Mouse (Mus musculus): ENCODE measurements around the gene Kcp. TPM values are rescaled to one million over a fixed set of nuclear protein-coding genes. Genes with fewer than 3 reads are reported as not detected.

Gene Kcp
- 0.72 TPM for polyA plus RNA-seq (2017; shearing (Covaris generic))

DNA sequence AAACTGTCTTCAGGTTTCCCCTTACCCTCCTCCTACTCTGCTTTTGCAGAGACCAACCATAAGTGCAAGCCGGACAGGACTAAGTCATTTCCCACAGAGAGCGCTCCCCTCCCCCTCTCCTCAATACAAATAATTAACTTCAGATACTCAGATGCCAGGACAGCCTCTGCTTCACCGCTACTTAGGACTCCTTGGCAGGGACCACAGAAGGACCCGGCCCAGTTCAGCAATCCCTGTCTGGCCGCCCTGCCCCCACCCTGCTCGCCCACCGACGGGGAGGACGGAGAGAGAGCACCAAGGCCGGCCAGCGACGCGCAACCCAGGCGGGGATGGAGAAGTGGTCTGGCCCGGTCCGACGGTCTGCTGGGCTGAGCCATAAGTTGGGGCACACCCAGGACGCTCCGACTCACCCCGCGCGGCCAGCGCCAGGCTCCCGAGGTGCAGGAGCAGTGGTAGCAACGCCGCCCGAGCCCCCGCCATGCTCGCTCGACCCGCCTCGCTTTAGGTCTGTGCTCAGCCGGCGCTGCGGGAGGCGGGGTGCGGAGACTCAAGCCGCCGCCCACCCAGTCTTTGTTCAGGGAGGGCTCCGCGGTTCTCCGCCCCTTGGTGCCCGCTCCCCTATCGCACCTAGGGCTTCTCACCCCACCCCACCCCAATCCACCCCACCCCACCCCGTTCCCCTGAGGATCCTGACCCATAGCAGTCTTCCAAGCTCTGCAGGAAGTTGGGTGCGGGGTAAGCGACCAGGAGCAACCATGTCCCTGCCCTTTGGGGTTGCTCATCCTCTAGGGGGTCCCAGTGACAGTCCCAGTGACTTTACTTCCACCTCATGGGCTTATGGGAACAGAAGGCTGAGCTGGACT is at the start of gene Kcp:
Gene Kcp, minus strand, starts transcription at position 506 of the 863 bp plus-strand sequence.

GRCm38 (mm10) chr6:29526281-29527251 is 18.8 kb upstream of the Kcp start, which contains the start of gene Irf5:
Irf5 (plus strand) TSS chr6:29526625.

GRCm38 (mm10) chr6:29471137-29471536 is 36.6 kb downstream of the Kcp start, which contains the start of gene Atp6v1fnb:
Atp6v1fnb (plus strand) TSS chr6:29471437.

DNA sequence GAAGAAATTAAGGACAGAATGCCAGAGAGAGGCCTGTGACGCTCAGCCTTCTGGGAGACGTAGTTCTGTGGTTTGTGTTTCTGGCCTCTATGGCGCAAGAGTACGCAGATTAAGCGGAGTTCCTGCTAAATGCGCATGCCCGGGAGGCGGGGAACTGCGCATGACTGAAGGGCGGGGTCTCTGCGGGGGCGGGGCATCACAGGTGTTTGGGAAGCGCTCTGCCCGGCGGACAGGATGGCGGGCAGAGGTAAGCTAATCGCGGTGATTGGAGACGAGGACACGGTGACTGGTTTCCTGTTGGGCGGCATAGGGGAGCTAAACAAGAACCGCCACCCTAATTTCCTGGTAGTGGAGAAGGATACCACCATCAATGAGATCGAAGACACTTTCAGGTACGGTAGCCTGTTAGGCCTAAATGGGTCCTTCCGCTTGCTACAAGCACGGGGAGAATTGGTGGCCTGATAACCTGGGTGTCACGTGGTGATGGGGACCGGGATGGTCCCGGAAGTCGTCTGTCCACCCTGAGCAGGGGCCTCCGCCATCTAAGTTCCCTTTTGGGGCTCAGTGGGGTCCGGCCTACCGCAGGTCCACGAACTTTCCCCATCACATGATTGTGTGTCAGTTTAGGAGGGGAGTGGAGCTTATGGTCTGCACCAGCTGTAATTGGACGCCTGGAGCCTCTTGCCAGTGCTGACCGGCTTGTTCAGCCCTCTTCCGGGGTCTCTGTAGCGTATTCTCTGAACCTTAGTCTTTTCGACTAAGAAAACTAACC is 40.0 kb downstream of the Kcp start, which contains the start of gene Atp6v1f:
Gene Atp6v1f, plus strand, starts transcription at position 136 of the 772 bp plus-strand sequence.

GRCm38 (mm10) chr6:29433038-29433803 is 74.5 kb downstream of the Kcp start, which contains the start of gene Flnc:
Flnc (plus strand) TSS chr6:29433256.

Other genes with a start within 250 kb of the Kcp start
- 229 TPM for gene Hilpda, start 235.5 kb downstream of the Kcp start, polyA plus RNA-seq (2017; shearing (Covaris generic))
- gene Fam71f2, start 228.4 kb downstream of the Kcp start, polyA plus RNA-seq (2017; shearing (Covaris generic)) = 0.52 TPM
- gene Fam71f1, start 188.8 kb downstream of the Kcp start, polyA plus RNA-seq (2017; shearing (Covaris generic)) = not detected
- 76.9 TPM for gene Calu, start 159.9 kb downstream of the Kcp start, polyA plus RNA-seq (2017; shearing (Covaris generic))
- gene Opn1sw, start 119.5 kb downstream of the Kcp start, polyA plus RNA-seq (2017; shearing (Covaris generic)) = not detected
- 1.9 TPM for gene Ccdc136, start 111.6 kb downstream of the Kcp start, polyA plus RNA-seq (2017; shearing (Covaris generic))
- gene Flnc, start 74.7 kb downstream of the Kcp start, polyA plus RNA-seq (2017; shearing (Covaris generic)) = 0.10 TPM
- gene Atp6v1f, start 40.2 kb downstream of the Kcp start, polyA plus RNA-seq (2017; shearing (Covaris generic)) = 295 TPM
- not detected for gene Atp6v1fnb, start 36.5 kb downstream of the Kcp start, polyA plus RNA-seq (2017; shearing (Covaris generic))
- gene Irf5, start 18.7 kb upstream of the Kcp start, polyA plus RNA-seq (2017; shearing (Covaris generic)) = 27.2 TPM
- gene Tnpo3, start 101.9 kb upstream of the Kcp start, polyA plus RNA-seq (2017; shearing (Covaris generic)) = 96.7 TPM
- 0.13 TPM for gene Tspan33, start 186.3 kb upstream of the Kcp start, polyA plus RNA-seq (2017; shearing (Covaris generic))
- gene Smo, start 227.6 kb upstream of the Kcp start, polyA plus RNA-seq (2017; shearing (Covaris generic)) = not detected